Mouse (Mus musculus) midbrain, embryonic 12.5 days (tissue): ENCODE data around the gene Taar4. TPM values are rescaled to one million over a fixed set of nuclear protein-coding genes. Genes with fewer than 3 reads are reported as not detected.

Source experiments
- polyA plus RNA-seq: library from polyadenylated mRNA; unstranded; fragments of >200 nt; fragmentation: Nextera tagmentation; extraction: Ambion mirVana; gene quantifications from 2 replicates; pipeline ENCODE4 v1.2.1, GENCODE M21; 2016

The Taar4 gene
- polyA plus RNA-seq, 1 experiment from 2014 or later: not detected

Other genes starting within 250 kb of the Taar4 start
- gene Rps12, start 173.2 kb upstream of the Taar4 start, polyA plus RNA-seq: 101 and 104 TPM in 2 replicates
- gene Slc18b1, start 163.5 kb upstream of the Taar4 start, polyA plus RNA-seq: 16.4 and 18.3 TPM in 2 replicates
- not detected in 2 replicates for gene Vnn3, start 109.0 kb upstream of the Taar4 start, polyA plus RNA-seq
- gene Vnn1, start 65.8 kb upstream of the Taar4 start, polyA plus RNA-seq: 1.6 and 1.9 TPM in 2 replicates
- gene Taar1, start 40.1 kb upstream of the Taar4 start, polyA plus RNA-seq: not detected in 2 replicates
- not detected in 2 replicates for gene Taar2, start 21.9 kb upstream of the Taar4 start, polyA plus RNA-seq
- gene Taar3, start 10.9 kb upstream of the Taar4 start, polyA plus RNA-seq: not detected in 2 replicates
- not detected in 2 replicates for gene Taar5, start 10.2 kb downstream of the Taar4 start, polyA plus RNA-seq
- not detected in 2 replicates for gene Taar6, start 25.2 kb downstream of the Taar4 start, polyA plus RNA-seq
- gene Taar7a, start 33.0 kb downstream of the Taar4 start, polyA plus RNA-seq: not detected in 2 replicates
- gene Taar7b, start 39.4 kb downstream of the Taar4 start, polyA plus RNA-seq: not detected in 2 replicates
- gene Taar7d, start 66.7 kb downstream of the Taar4 start, polyA plus RNA-seq: not detected in 2 replicates
- gene Taar7e, start 77.1 kb downstream of the Taar4 start, polyA plus RNA-seq: not detected in 2 replicates
- not detected in 2 replicates for gene Taar7f, start 89.0 kb downstream of the Taar4 start, polyA plus RNA-seq
- gene Taar8a, start 116.0 kb downstream of the Taar4 start, polyA plus RNA-seq: not detected in 2 replicates
- not detected in 2 replicates for gene Taar8b, start 131.8 kb downstream of the Taar4 start, polyA plus RNA-seq
- not detected in 2 replicates for gene Taar8c, start 141.4 kb downstream of the Taar4 start, polyA plus RNA-seq
- gene Taar9, start 149.0 kb downstream of the Taar4 start, polyA plus RNA-seq: not detected in 2 replicates
- gene Stx7, start 188.8 kb downstream of the Taar4 start, polyA plus RNA-seq: 113 and 130 TPM in 2 replicates